Mouse (Mus musculus) forebrain, embryonic 14.5 days (tissue): ENCODE results near the gene Cbfa2t2. TPM values are rescaled to one million over a fixed set of nuclear protein-coding genes. Genes with fewer than 3 reads are reported as not detected.

Source experiments
- ATAC-seq: fragments of 200-750 bp; cut with Nextera tagmentation; 2 replicates; pipeline ENCODE4 v1.8.0; 2017; ENCODE audit warnings: mild to moderate bottlenecking, moderate library complexity
- DNase-seq: peaks from one replicate; pipeline ENCODE4 v3.0.0-alpha.2; 2015; ENCODE audit warnings: low spot score
- H3K27ac ChIP-seq: fragments of 300-500 bp; sonication (generic); 2 replicates; pipeline ENCODE4 v1.5.1; 2014; ENCODE audit warnings: low read depth, mild to moderate bottlenecking, control low read depth, low read length, moderate library complexity
- H3K27me3 ChIP-seq: fragments of 300-500 bp; sonication (generic); replicated peaks from 2 replicates; pipeline ENCODE4 v1.6.1; 2014; ENCODE audit warnings: low read length, control low read depth, mixed read lengths; ENCODE audit not compliant: control insufficient read depth, insufficient read depth
- H3K36me3 ChIP-seq: fragments of 300-500 bp; sonication (generic); 2 replicates; pipeline ENCODE4 v1.6.1; 2014; ENCODE audit warnings: low read length, control low read depth; ENCODE audit not compliant: control insufficient read depth, insufficient read depth
- H3K4me1 ChIP-seq: fragments of 300-500 bp; sonication (generic); 2 replicates; pipeline ENCODE4 v1.6.1; 2014; ENCODE audit warnings: antibody characterized with exemption, low read length, control low read depth; ENCODE audit not compliant: control insufficient read depth, insufficient read depth
- H3K4me2 ChIP-seq: fragments of 300-500 bp; sonication (generic); 2 replicates; pipeline ENCODE4 v1.6.1; 2014; ENCODE audit warnings: mild to moderate bottlenecking, control low read depth, low read length
- H3K4me3 ChIP-seq: fragments of 300-500 bp; sonication (generic); 2 replicates; pipeline ENCODE4 v1.5.1; 2014; ENCODE audit warnings: low read depth, low read length, control low read depth
- H3K9ac ChIP-seq: fragments of 300-500 bp; sonication (generic); 2 replicates; pipeline ENCODE4 v1.6.1; 2014; ENCODE audit warnings: mild to moderate bottlenecking, low read length, control low read depth, moderate library complexity
- H3K9me3 ChIP-seq: fragments of 300-500 bp; sonication (generic); replicated peaks from 2 replicates; pipeline ENCODE4 v1.6.1; 2016; ENCODE audit warnings: low read length, control low read depth, mixed read lengths; ENCODE audit not compliant: control insufficient read depth
- WGBS: fragments of 180-500 bp; shearing (Covaris S2); extraction: QIAGEN DNeasy Blood & Tissue Kit; methylation state at CpG from one replicate; pipeline ENCODE4 v1.1.7; 2014; 5-methylcytosine and 5-hydroxymethylcytosine counted together
- polyA plus RNA-seq: library from polyadenylated mRNA; unstranded; fragments of >200 nt; fragmentation: Nextera tagmentation; extraction: Ambion mirVana; gene quantifications from 2 replicates; pipeline ENCODE4 v1.2.1, GENCODE M21; 2014

Gene Cbfa2t2
- polyA plus RNA-seq, 1 experiment from 2014 or later, result 51.9 TPM

DNA sequence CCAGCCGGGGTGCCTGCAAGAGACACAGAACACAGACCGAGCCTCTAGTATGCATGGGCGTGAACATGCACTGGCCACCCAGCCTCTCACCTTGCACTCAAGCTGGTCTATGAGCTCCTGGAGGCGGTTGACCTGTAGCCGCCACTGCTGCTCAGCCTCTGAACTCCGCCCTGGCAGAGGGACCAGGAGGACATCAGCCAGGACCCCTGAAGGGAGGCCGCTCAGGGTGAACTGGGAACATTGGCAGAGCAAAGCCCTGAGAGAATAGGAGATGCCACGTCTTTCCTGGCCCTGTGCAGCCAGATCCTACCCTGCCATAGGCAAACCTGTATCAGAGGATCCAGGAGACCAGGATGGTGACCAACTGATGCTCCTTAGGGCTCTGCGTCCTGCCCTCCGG is 110.4 kb downstream of the Cbfa2t2 start, which contains the start of gene 1700003F12Rik:
Gene 1700003F12Rik (plus strand): TSS at position 375 of the 400 bp plus-strand sequence.
- no peaks in the 10 kb centered on the region for H3K27me3 ChIP-seq
- H3K27ac ChIP-seq, result no peak within 1 kb of the TSS
- ATAC-seq (no peak), DNase-seq (no peak)
- H3K4me3 ChIP-seq, result no peak within 1 kb of the TSS
- no peaks in the 10 kb centered on the region for H3K9me3 ChIP-seq
- WGBS, result 90% methylated on average over 10 of the region's 10 CpGs
- no peak within 1 kb of the TSS for H3K9ac ChIP-seq
- peaks cover 18% of the 10 kb centered on the region for H3K4me1 ChIP-seq
- H3K36me3 ChIP-seq, result 0 out of 2 replicates have a peak, but pooled peaks cover 5% of the 10 kb centered on the region
- H3K4me2 ChIP-seq, result no peak within 1 kb of the TSS

DNA sequence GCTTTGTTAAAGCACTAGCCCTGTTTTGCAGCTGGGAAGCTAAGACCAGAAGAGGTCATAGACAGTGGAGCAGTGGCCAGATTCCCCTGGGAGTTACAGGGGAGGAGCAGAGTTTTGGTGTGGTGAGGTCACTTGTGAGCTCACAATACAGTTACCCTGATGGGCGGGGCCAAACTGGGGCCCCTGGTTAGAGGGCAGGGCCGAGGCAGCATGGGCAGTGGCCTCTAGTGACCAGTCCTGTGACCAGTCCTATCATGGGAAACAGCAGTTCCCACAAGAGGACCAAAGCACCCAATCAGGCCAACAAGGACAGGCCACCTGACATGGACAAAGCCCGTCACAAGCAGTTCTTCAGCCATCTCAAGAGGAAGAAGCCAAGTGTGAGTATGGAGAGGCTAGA is 112.4 kb downstream of the Cbfa2t2 start:
- 0 out of 2 replicates have a peak, but pooled peaks cover 5% of the 10 kb centered on the region for H3K36me3 ChIP-seq
- no peak overlapping the region for H3K9ac ChIP-seq
- DNase-seq, result no peak
- 49% methylated on average over 3 of the region's 3 CpGs for WGBS
- no peaks in the 10 kb centered on the region for H3K9me3 ChIP-seq
- H3K4me3 ChIP-seq, result no peak overlapping the region
- ATAC-seq, result no peak
- peaks cover 22% of the 10 kb centered on the region for H3K4me1 ChIP-seq
- no peak overlapping the region for H3K27ac ChIP-seq
- no peak overlapping the region for H3K4me2 ChIP-seq
- H3K27me3 ChIP-seq, result no peaks in the 10 kb centered on the region

DNA sequence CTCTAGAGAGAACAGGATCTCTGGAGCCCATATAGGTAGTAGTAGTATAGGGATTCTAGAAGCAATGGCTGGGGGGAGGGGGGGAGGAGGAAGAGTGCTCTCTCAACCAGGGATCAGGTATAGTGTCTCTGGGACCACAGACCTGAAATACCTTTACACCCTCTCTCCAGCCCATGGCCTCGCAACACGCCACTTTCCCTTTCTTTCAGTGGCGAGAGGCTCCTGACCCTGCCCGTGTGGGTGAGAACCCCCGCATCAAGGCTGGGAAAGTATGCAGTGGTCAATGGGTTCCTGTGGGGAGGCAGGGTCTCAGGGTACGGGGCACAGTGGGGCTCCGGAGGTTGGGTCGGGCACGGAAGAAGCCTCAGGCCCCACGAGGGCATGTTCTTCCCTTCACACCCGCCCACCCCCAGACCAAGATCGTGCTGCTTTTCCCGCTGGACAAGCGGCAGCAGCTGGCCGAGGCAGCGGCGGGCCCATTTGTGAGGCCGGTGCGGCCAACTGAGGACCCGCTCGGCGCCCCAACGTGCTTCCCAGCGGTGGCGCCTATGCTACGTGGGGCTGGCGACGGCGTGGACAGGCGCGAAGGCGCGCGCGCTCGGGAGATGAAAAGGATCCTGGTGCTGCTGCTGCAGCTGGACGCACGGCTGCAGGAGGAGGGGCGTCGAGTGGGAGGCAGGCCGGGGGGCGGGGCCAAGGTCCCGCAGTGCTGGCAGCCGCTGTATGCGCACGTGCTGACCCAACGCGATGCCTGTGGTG is 113.0 kb downstream of the Cbfa2t2 start:
- H3K27me3 ChIP-seq, result no peaks in the 10 kb centered on the region
- H3K4me1 ChIP-seq, result peaks cover 22% of the 10 kb centered on the region
- no peak overlapping the region for H3K27ac ChIP-seq
- H3K9me3 ChIP-seq, result no peaks in the 10 kb centered on the region
- 0 out of 2 replicates have a peak, but pooled peaks cover 5% of the 10 kb centered on the region for H3K36me3 ChIP-seq
- H3K4me3 ChIP-seq, result peak overlapping the region; percentile 33
- H3K4me2 ChIP-seq, result peak overlapping the region; percentile 72
- WGBS, result 4% methylated on average over 44 of the region's 48 CpGs
- peak; percentile 67 for ATAC-seq
- peak; percentile 81 for DNase-seq
- peak overlapping the region; percentile 60 for H3K9ac ChIP-seq

DNA sequence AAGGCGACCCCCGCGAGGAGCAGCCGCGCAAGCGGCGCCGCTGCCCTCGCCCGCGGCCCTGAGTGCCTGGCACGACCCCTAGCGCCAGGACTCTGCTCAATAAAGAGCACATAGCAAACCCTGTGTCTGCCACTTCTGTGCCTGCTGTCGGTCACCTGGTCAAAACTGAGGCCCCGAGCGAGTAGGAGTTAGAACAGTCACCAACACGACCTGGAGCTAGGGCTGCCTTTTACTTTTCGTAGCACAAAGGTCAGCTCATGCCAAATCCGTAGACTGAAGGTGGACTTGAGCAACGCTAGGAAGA is 113.6 kb downstream of the Cbfa2t2 start:
- DNase-seq, result no peak
- Histone ChIP-seq H3K4me1 (peaks cover 22% of the 10 kb centered on the region), H3K9ac (peak overlapping the region; percentile 60; the same call in 1 of the 2 replicates), H3K27ac (no peak overlapping the region), H3K36me3 (0 out of 2 replicates have a peak, but pooled peaks cover 5% of the 10 kb centered on the region), H3K9me3 (no peaks in the 10 kb centered on the region), H3K27me3 (no peaks in the 10 kb centered on the region), H3K4me2 (peak overlapping the region; percentile 72), H3K4me3 (peak overlapping the region; percentile 33)
- no peak for ATAC-seq
- 14% methylated on average over 20 of the region's 20 CpGs for WGBS

DNA sequence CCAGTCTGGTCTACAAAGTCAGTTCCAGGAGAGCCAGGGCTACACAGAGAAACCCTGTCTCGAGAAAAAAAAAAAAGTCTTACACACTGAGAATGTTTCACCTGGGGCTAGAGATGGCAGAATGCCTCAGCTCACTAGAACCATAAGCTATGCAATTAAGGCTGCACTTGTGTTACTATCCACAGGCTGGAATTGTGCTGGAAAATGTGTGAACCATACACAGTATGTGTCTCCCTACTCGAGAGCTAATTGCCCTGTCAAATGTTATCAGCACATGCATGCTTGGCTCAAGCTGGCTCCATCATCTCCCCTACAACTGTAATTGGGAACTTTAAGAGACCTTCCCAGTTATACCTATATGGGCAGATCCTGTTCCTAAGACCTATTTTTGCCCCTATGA is 114.7 kb downstream of the Cbfa2t2 start:
- no peaks in the 10 kb centered on the region for H3K27me3 ChIP-seq

DNA sequence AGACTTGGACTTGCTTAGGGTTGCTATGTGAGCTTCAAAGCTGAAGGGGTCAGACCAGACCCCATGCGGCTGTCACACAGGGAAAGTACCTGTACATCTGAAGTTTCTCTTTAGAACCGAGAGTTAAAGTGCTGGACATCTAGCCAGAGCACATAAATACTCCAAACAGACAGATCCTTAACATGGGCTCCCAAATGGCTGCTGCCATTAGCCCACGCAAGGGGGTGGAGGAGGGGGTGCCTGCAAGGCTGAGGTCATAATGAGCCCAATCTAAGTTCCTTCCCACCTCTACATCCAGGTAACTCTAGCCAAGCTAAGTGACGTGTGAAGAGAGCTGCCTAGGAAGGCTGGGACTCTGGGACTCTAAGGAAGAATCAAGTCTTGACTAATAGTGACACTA is 115.2 kb downstream of the Cbfa2t2 start, which contains the start of gene Actl10:
Gene Actl10 (plus strand): TSS at position 301 of the 400 bp plus-strand sequence.
- Histone ChIP-seq H3K36me3 (0 out of 2 replicates have a peak, but pooled peaks cover 4% of the 10 kb centered on the region), H3K27ac (peak within 1 kb of the TSS; percentile 60; the same call in 1 of the 2 replicates), H3K4me3 (no peak within 1 kb of the TSS), H3K4me2 (peak within 1 kb of the TSS; percentile 37), H3K9me3 (no peaks in the 10 kb centered on the region), H3K9ac (0 out of 2 replicates have a peak within 1 kb of the TSS, but pooled peaks have one; percentile 17), H3K27me3 (no peaks in the 10 kb centered on the region), H3K4me1 (peaks cover 22% of the 10 kb centered on the region)
- DNase-seq (no peak), ATAC-seq (no peak)
- 92% methylated on average over 4 of the region's 4 CpGs for WGBS

More for the DNA sequence above, 114.7 kb downstream of the Cbfa2t2 start:
- no peak overlapping the region for H3K27ac ChIP-seq
- 0 out of 2 replicates have a peak, but pooled peaks cover 5% of the 10 kb centered on the region for H3K36me3 ChIP-seq
- no peak for ATAC-seq
- H3K9ac ChIP-seq, result no peak overlapping the region
- no peaks in the 10 kb centered on the region for H3K9me3 ChIP-seq
- H3K4me3 ChIP-seq, result no peak overlapping the region
- WGBS, result 56% methylated on average over 2 of the region's 2 CpGs
- H3K4me2 ChIP-seq, result no peak overlapping the region
- DNase-seq, result peak; percentile 41
- H3K4me1 ChIP-seq, result peaks cover 22% of the 10 kb centered on the region

DNA sequence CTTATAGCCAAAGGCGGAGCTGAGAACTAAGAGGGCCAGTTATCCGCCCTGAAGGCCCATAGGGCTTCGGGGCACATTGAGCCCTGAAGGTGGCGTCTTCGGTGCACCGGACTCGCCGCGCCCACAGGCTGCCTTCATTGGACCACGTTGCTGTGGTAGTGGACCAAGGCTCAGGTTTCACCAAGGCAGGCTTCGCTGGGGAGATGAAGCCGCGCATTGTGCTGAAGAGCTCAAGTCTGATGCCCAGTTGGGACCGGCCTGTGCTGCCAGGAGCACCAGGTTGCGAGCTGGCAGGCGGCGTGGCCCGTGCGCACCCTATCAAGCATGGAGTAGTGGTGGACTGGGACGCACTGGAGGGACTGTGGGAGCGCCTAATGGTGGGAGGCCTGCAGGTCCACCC is 115.6 kb downstream of the Cbfa2t2 start:
- ATAC-seq (no peak; the same call in 1 of the 2 replicates), DNase-seq (no peak)
- Histone ChIP-seq H3K27me3 (no peaks in the 10 kb centered on the region), H3K4me3 (no peak overlapping the region), H3K9ac (0 out of 2 replicates have a peak overlapping the region, but pooled peaks have one; percentile 17), H3K27ac (peak overlapping the region; percentile 60; the same call in 1 of the 2 replicates), H3K4me1 (peaks cover 22% of the 10 kb centered on the region), H3K9me3 (no peaks in the 10 kb centered on the region), H3K4me2 (peak overlapping the region; percentile 37), H3K36me3 (no peaks in the 10 kb centered on the region)
- WGBS, result 40% methylated on average over 21 of the region's 21 CpGs

DNA sequence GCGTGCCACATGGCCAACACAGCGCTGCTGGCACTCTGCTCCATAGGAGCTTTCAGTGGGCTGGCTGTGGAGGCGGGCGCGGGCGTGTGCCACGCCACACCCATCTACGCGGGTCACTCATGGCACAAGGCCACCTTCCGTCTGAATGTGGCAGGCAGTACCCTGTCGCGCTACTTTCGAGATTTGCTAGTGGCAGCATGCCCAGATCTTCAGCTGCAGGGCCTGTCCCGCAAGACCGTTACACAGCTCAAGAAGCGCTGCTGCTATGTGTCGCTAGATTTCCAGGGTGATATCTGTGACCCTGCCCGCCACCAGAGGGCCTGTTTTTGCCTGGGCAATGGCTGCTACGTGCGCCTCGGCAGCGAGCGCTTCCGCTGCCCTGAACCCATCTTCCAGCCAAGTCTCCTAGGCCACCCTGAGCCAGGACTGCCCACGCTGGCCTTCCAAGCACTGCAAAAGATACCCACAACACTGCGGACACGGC is 116.2 kb downstream of the Cbfa2t2 start:
- Histone ChIP-seq H3K9me3 (no peaks in the 10 kb centered on the region), H3K4me1 (peaks cover 27% of the 10 kb centered on the region), H3K4me2 (peak overlapping the region; percentile 37), H3K27me3 (no peaks in the 10 kb centered on the region), H3K4me3 (no peak overlapping the region), H3K36me3 (no peaks in the 10 kb centered on the region), H3K27ac (peak overlapping the region; percentile 60; the same call in 1 of the 2 replicates), H3K9ac (0 out of 2 replicates have a peak overlapping the region, but pooled peaks have one; percentile 17)
- WGBS, result 16% methylated on average over 27 of the region's 27 CpGs
- DNase-seq (peak; percentile 86), ATAC-seq (peak; percentile 71)

DNA sequence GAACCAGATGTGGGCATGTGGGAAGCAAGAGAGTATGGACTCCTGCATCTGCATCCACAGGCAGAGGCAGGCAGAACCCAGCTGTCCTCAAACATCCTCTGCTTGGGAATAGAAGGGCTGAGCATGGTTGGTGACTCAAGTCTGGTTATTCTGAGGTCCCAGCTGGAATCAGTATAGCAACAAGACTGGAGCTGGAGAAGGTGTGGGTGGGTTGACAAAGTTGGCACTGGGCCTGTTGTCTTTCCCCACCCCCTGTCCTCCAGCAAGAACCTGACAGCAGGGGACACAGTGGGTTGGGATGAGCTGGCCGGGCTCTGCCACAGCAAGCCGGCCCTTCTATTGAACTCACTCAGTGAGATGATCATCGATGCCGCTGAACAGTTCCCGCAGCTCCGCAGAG is 119.0 kb downstream of the Cbfa2t2 start:
- DNase-seq, result no peak
- Histone ChIP-seq H3K27ac (peak overlapping the region; percentile 5; the same call in 1 of the 2 replicates), H3K4me2 (no peak overlapping the region), H3K4me3 (no peak overlapping the region), H3K4me1 (peaks cover 28% of the 10 kb centered on the region), H3K27me3 (no peaks in the 10 kb centered on the region), H3K36me3 (0 out of 2 replicates have a peak, but pooled peaks cover 2% of the 10 kb centered on the region), H3K9ac (no peak overlapping the region), H3K9me3 (no peaks in the 10 kb centered on the region)
- no peak for ATAC-seq
- WGBS, result 80% methylated on average over 6 of the region's 6 CpGs
